Mouse (Mus musculus) neural tube, embryonic 10.5 days (tissue): ENCODE results near the gene Agpat1.

Experiments used
- DNase-seq: peaks from one replicate; pipeline ENCODE4 v3.0.0-alpha.2; 2017; ENCODE audit warnings: low spot score; ENCODE audit errors: extremely low spot score

The Agpat1 gene

DNA sequence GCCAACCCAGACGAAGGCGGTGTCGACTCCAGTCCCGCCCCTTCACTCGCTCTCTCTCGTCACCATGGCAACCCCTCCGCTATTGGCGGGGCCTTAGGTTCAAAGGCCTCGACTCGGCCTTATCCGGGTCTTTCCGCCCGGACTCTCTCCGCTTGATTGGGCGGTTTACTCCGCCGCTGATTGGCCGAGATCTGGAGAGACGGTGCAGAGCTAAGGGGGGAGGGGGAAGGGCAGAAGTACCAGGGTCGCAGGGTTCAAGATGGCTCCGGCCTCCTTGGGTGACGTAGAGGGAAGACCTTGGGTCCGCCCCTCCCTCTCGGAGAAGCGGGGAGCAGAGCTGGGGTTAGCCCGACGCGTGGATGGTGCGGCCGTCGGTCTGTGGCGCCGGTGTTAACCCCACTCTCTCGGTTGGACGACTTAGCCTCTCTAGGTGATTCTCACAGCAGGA lies at the start of gene Agpat1:
Gene Agpat1, plus strand, starts transcription at position 202 of the 448 bp plus-strand sequence.
- DNase-seq = peak; percentile 100

DNA sequence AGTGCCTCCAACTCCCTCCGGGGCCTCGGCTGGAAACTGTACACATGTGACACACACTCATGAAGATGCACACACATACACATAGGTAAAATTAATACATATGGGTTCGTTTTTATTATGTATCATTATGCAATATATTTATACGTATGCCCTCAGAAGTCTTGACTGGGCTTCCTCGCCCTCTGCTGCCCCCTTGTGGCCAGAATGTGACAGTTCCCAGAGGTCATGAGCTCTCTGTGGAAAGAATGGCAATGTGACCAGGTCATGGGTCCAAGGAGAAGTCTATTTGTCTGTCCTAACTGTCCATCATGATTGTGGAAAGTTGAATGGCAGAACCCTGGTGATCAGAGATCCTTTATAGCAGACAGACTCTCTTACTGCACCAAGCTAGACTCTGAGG lies 48.6 kb upstream of the Agpat1 start:
- peak; percentile 83 for DNase-seq

- no peak for DNase-seq
Measured at GRCm38 (mm10) chr17:34556406-34556805, 47.7 kb upstream of the Agpat1 start.

DNA sequence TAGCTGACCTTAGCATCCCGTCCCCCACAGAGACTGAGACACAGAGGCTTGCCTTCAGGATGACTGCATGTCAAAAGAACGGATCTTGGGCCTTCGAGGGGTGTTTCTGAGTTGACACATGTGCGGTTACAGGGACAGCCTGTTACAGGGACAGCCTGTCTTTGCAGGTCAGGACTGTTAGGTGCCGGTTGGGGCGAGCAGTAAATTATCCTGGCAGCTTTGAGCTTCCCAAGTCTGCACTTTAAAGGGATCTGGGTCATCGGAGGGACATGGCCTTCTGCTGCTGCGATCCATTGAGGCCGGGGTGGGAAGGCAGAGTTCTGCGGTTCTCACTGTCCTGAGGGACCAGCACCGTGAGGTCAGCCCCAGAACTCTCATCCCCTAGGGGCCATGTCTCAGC lies 46.7 kb upstream of the Agpat1 start:
- DNase-seq = no peak

DNA sequence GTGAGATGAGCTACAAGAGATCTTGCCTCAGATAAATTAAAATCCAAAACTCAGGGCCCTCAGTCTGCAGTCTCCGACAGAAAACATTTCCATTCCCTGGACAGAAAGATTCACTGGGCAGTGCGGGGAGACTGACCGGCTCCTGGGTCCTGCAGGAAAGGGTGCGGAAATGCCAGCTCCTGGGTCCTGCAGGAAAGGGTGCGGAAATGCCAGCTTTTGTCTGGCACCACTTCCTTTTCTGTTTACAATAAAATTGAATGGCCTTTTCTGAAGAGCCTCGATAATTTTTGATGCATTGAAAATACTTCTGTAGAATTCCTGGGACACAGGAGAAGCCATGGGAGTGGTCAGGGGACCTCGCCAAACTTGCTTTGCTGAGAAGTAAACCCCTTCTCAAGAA lies 44.9 kb upstream of the Agpat1 start:
- DNase-seq = no peak

GRCm38 (mm10) chr17:34559895-34560294 lies 44.2 kb upstream of the Agpat1 start:
- DNase-seq = no peak

- DNase-seq = no peak
Measured at GRCm38 (mm10) chr17:34560438-34560837, 43.6 kb upstream of the Agpat1 start.

GRCm38 (mm10) chr17:34561200-34561599 lies 42.9 kb upstream of the Agpat1 start:
- DNase-seq = no peak

- no peak for DNase-seq
Measured at GRCm38 (mm10) chr17:34562595-34562994, 41.5 kb upstream of the Agpat1 start.

GRCm38 (mm10) chr17:34563354-34563753 lies 40.7 kb upstream of the Agpat1 start:
- DNase-seq = no peak

DNA sequence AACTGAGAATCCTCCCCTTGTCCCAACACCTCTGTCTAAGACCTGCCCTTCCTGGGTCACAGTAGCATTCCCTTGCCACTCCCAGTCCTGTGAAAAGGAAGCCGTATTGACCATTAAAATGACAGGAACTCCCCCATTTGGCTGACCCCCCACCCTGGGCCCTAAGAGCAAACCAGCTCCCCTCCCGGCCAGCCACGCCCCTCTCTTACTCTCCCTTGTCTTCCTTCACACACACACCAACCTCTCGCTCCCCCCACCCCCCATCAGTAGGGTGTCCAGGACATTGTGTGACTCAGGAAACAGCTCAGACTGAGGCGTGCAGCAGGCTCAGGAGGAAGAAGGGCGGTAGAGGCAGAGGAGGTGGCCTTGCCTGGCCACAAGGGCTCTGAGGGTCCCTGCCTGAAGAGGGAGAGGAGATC lies 40.0 kb upstream of the Agpat1 start, which contains the start of gene Notch4:
Gene Notch4, plus strand, starts transcription at position 266 of the 419 bp plus-strand sequence.
- DNase-seq = peak; percentile 32

- DNase-seq = no peak
Measured at GRCm38 (mm10) chr17:34564796-34565195, 39.3 kb upstream of the Agpat1 start.

DNA sequence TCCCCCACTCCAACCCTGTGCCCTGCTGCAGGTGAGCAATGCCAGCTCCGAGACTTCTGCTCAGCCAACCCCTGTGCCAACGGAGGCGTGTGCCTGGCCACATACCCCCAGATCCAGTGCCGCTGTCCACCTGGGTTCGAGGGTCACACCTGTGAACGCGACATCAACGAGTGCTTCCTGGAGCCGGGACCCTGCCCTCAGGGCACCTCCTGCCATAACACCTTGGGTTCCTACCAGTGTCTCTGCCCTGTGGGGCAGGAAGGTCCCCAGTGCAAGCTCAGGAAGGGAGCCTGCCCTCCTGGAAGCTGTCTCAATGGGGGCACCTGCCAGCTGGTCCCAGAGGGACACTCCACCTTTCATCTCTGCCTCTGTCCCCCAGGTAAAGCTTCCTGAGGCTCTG lies 36.8 kb upstream of the Agpat1 start:
- DNase-seq = no peak

GRCm38 (mm10) chr17:34568421-34568820 lies 35.6 kb upstream of the Agpat1 start:
- DNase-seq = no peak

- DNase-seq = no peak
Measured at GRCm38 (mm10) chr17:34569919-34570318, 34.1 kb upstream of the Agpat1 start.

DNA sequence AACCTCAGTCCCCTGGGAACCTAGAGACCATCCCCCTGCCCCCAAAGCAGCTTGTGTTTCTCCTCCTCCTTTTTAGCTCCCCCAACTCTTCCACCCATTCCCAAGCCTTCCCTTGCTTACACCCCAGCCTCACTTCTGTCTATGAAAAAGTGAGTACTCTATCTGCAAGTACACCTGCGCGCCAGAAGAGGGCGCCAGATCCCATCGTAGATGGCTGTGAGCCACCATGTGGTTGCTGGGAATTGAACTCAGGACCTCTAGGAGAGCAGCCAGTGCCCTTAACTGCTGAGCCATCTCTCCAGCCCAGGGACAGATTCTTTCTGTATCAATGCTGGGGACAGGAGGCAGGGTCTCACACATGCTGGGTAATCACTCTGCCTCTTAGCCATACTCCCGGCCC lies 32.2 kb upstream of the Agpat1 start:
- no peak for DNase-seq

GRCm38 (mm10) chr17:34572361-34572760 lies 31.7 kb upstream of the Agpat1 start:
- DNase-seq = no peak

GRCm38 (mm10) chr17:34576577-34576976 lies 27.5 kb upstream of the Agpat1 start:
- no peak for DNase-seq

GRCm38 (mm10) chr17:34578070-34578469 lies 26.0 kb upstream of the Agpat1 start:
- no peak for DNase-seq

GRCm38 (mm10) chr17:34582528-34582927 lies 21.5 kb upstream of the Agpat1 start:
- no peak for DNase-seq

DNA sequence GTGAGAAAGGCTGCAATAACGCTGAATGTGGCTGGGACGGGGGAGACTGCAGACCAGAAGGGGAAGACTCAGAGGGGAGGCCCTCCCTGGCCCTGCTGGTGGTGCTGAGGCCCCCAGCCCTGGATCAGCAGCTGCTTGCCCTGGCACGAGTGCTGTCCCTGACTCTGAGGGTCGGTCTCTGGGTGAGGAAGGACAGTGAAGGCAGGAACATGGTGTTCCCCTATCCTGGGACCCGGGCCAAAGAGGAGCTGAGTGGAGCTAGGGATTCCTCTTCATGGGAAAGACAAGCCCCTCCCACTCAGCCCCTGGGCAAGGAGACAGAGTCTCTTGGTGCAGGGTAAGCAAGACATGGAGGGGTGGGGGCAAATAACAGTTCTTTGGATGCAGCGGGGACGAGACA lies 20.7 kb upstream of the Agpat1 start:
- no peak for DNase-seq

DNA sequence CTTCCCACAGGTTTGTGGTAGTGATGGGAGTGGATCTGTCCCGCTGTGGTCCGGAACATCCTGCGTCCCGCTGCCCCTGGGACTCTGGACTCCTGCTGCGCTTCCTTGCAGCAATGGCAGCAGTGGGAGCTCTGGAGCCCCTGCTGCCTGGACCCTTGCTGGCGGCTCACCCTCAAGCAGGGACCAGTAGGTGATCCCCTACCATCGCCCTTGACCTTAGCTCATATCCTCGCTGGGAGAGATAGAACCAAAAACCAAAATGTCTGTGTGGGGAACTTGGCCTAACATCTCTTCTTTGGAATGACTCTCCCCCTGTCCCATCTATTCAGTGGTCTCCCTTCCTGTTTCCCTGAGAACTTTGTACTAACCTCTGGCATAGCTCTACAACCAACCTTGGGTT lies 20.2 kb upstream of the Agpat1 start:
- DNase-seq = no peak

DNA sequence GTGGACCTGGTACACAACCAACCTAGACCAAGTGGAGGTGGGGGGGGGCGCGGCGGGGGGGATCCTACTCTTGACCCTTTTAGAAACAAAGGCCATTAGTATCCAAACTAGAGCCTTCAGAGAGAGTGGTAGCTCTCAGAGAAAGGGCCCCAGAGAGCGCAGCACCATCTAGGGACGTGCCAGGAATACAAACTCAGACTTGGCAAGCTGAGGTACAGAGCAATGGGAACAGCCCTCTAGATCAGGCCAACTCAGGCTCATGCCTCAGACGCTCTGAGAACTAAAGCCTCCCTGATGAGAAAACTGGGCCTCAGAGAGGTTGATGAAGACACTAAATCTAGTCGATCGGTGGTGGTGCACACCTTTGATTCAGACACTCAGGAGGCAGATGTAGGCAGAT lies 18.9 kb upstream of the Agpat1 start:
- DNase-seq = no peak
